Mouse (Mus musculus) kidney, postnatal 0 days (tissue): ENCODE measurements around the gene Ms4a6b. TPM values are rescaled to one million over a fixed set of nuclear protein-coding genes. Genes with fewer than 3 reads are reported as not detected.
"Not testable (repeated sequence)": the region's sequence is repeated elsewhere in the genome, so short reads cannot be mapped to it uniquely, and the experiment has no call there.

Experiments used
- ATAC-seq: fragments of 200-750 bp; cut with Nextera tagmentation; replicated peaks from 2 replicates; pipeline ENCODE4 v1.8.0; 2017; ENCODE audit warnings: low read depth, moderate number of reproducible peaks, moderate TSS enrichment, moderate library complexity; ENCODE audit not compliant: low FRiP score
- DNase-seq: peaks from one replicate; pipeline ENCODE4 v3.0.0-alpha.2; 2016; ENCODE audit warnings: low spot score
- H3K27ac ChIP-seq: fragments of 300-500 bp; sonication (generic); 2 replicates; pipeline ENCODE4 v1.5.1; 2014; ENCODE audit warnings: mild to moderate bottlenecking
- H3K27me3 ChIP-seq: fragments of 300-500 bp; sonication (generic); 2 replicates; pipeline ENCODE4 v1.6.1; 2014; ENCODE audit warnings: low read length, mixed read lengths; ENCODE audit not compliant: insufficient read depth
- H3K36me3 ChIP-seq: fragments of 300-500 bp; sonication (generic); 2 replicates; pipeline ENCODE4 v1.6.1; 2014; ENCODE audit warnings: low read length, mixed read lengths; ENCODE audit not compliant: insufficient read depth
- H3K4me1 ChIP-seq: fragments of 300-500 bp; sonication (generic); replicated peaks from 2 replicates; pipeline ENCODE4 v1.6.1; 2014; ENCODE audit warnings: antibody characterized with exemption, low read length, mixed read lengths; ENCODE audit not compliant: insufficient read depth
- H3K4me2 ChIP-seq: fragments of 300-500 bp; sonication (generic); 2 replicates; pipeline ENCODE4 v1.6.1; 2014; ENCODE audit warnings: mild to moderate bottlenecking, low read length, moderate library complexity, mixed read lengths
- H3K4me3 ChIP-seq: fragments of 300-500 bp; sonication (generic); replicated peaks from 2 replicates; pipeline ENCODE4 v1.5.1; 2014; ENCODE audit warnings: low read depth, low read length
- H3K9ac ChIP-seq: fragments of 300-500 bp; sonication (generic); 2 replicates; pipeline ENCODE4 v1.6.1; 2014; ENCODE audit warnings: low read depth, low read length
- H3K9me3 ChIP-seq: fragments of 300-500 bp; sonication (generic); replicated peaks from 2 replicates; pipeline ENCODE4 v1.6.1; 2016; ENCODE audit warnings: low read length, inconsistent platforms, mixed read lengths
- CTCF ChIP-seq: IDR thresholded peaks from 2 replicates; pipeline ENCODE4 v1.5.1; 2016; ENCODE audit warnings: antibody characterized with exemption, low read depth, mild to moderate bottlenecking, moderate library complexity
- WGBS: fragments of 180-500 bp; shearing (Covaris S2); extraction: QIAGEN DNeasy Blood & Tissue Kit; methylation state at CpG from one replicate; pipeline ENCODE4 v1.1.7; 2014; 5-methylcytosine and 5-hydroxymethylcytosine counted together
- polyA plus RNA-seq: library from polyadenylated mRNA; unstranded; fragments of >200 nt; fragmentation: Nextera tagmentation; extraction: Ambion mirVana; gene quantifications from 2 replicates; pipeline ENCODE4 v1.2.1, GENCODE M21; 2015

The Ms4a6b gene
- polyA plus RNA-seq, 1 experiment from 2014 or later, result 5.6 TPM

DNA sequence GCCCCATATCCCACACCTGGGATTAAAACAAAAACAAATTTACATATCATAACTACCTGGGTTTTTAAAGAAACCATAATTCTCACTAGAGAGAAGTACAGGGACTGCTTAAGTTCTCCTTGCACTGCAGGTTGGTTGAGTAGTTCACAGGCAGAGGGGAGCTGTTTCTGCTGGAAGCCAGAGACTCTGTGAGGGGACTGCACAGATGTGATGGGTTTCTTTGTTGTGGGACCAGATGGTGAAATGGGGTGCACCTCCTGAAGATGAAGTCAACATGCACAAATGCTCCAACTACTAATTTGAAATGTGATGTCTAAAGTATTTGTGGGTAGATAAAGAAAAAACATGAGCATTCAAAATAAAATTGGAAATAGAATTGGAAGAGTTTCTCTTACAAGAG lies 31.6 kb downstream of the Ms4a6b start:
- no peaks in the 10 kb centered on the region for H3K27me3 ChIP-seq
- no peak for TF ChIP-seq CTCF
- ATAC-seq (no peak), DNase-seq (no peak)
- H3K4me1 ChIP-seq, result no peaks in the 10 kb centered on the region
- H3K4me2 ChIP-seq, result no peak overlapping the region
- no peak overlapping the region for H3K9ac ChIP-seq
- H3K4me3 ChIP-seq, result no peak overlapping the region
- no peak overlapping the region for H3K27ac ChIP-seq
- no peaks in the 10 kb centered on the region for H3K36me3 ChIP-seq
- H3K9me3 ChIP-seq, result no peaks in the 10 kb centered on the region

DNA sequence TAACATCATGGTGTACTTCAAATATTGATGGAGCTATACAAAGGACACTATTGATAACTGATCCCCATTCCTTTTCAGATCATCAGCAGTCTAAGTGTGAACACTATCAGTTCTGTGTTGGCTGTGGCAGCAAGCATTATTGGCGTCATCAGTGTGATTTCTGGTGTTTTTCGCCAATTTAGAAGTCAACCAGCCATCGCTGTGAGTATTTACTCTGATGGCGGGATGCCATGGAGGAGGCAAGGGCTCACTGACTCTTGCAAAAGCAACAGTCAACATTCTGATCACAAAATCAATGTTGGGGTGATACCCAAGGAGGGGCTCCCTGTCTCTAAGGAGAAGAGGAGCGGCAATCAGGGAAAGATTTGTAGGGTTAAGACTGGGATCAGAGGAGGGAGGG lies 38.4 kb downstream of the Ms4a6b start:
- no peak overlapping the region for H3K4me2 ChIP-seq
- no peaks in the 10 kb centered on the region for H3K27me3 ChIP-seq
- no peak for ATAC-seq
- 90% methylated on average over 5 of the region's 5 CpGs for WGBS
- H3K36me3 ChIP-seq, result no peaks in the 10 kb centered on the region
- no peak overlapping the region for H3K27ac ChIP-seq
- no peaks in the 10 kb centered on the region for H3K4me1 ChIP-seq
- no peak overlapping the region for H3K4me3 ChIP-seq
- TF ChIP-seq CTCF, result no peak
- no peak overlapping the region for H3K9ac ChIP-seq
- H3K9me3 ChIP-seq, result no peaks in the 10 kb centered on the region
- DNase-seq, result no peak

DNA sequence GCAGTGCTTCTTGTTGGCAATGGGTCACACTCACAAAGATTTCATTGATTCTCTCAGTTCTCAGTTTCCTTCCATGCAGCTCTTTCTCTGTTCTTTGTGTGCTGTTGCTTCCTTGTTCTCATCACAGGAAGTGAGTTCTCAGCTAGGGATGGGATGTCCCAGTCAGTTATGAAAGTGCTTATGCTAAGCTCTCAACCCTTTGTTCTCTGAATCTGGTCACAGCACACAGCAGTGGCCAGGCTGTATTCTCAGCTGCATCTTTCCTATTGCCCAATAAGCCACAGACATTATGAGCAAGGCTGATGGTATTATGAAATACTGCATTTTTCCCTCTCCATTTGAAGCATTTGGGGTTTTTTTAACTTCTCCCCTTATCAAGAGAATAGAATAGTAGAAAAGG lies 43.2 kb downstream of the Ms4a6b start:
- H3K27ac ChIP-seq, H3K4me1 ChIP-seq, DNase-seq, H3K9ac ChIP-seq, H3K27me3 ChIP-seq, H3K36me3 ChIP-seq, H3K9me3 ChIP-seq, H3K4me2 ChIP-seq, ATAC-seq, H3K4me3 ChIP-seq: not testable (repeated sequence)

GRCm38 (mm10) chr19:11574965-11575364 lies 58.7 kb downstream of the Ms4a6b start:
- 82% methylated on average over 8 of the region's 8 CpGs for WGBS
- no peak for TF ChIP-seq CTCF
- no peak for ATAC-seq

More at GRCm38 (mm10) chr19:11574965-11575364, 58.7 kb downstream of the Ms4a6b start:
- DNase-seq, result no peak
- Histone ChIP-seq H3K27ac (no peak overlapping the region), H3K4me3 (no peak overlapping the region), H3K4me2 (no peak overlapping the region), H3K36me3 (no peaks in the 10 kb centered on the region), H3K9me3 (no peaks in the 10 kb centered on the region), H3K4me1 (no peaks in the 10 kb centered on the region), H3K9ac (no peak overlapping the region), H3K27me3 (no peaks in the 10 kb centered on the region)

Other genes with a start within 250 kb of the Ms4a6b start
- gene Ms4a5, start 232.6 kb upstream of the Ms4a6b start, polyA plus RNA-seq, result not detected in 2 replicates
- gene Ms4a14, start 202.1 kb upstream of the Ms4a6b start, polyA plus RNA-seq, result 0.07 and 0.11 TPM in 2 replicates
- 9.7 and 11.8 TPM in 2 replicates for gene Ms4a7, start 180.4 kb upstream of the Ms4a6b start, polyA plus RNA-seq
- gene Ms4a4a, start 141.0 kb upstream of the Ms4a6b start, polyA plus RNA-seq, result 3.5 and 3.6 TPM in 2 replicates
- gene Ms4a4c, start 111.7 kb upstream of the Ms4a6b start, polyA plus RNA-seq, result 0.73 and 1.7 TPM in 2 replicates
- gene Ms4a4b, start 73.0 kb upstream of the Ms4a6b start, polyA plus RNA-seq, result 0.26 and 0.28 TPM in 2 replicates
- gene Ms4a6c, start 47.1 kb upstream of the Ms4a6b start, polyA plus RNA-seq, result 5.4 and 7.4 TPM in 2 replicates
- gene Gm8369, start 30.6 kb upstream of the Ms4a6b start, polyA plus RNA-seq, result 0.09 TPM in 1 of 2 replicates, not detected in the other
- gene Ms4a4d, start 20.3 kb downstream of the Ms4a6b start, polyA plus RNA-seq, result 0.23 and 0.58 TPM in 2 replicates
- 4.7 and 8.0 TPM in 2 replicates for gene Ms4a6d, start 88.3 kb downstream of the Ms4a6b start, polyA plus RNA-seq
- 4.6 and 4.8 TPM in 2 replicates for gene Ms4a2, start 107.2 kb downstream of the Ms4a6b start, polyA plus RNA-seq
- gene Ms4a3, start 124.3 kb downstream of the Ms4a6b start, polyA plus RNA-seq, result not detected in 2 replicates
- gene Oosp2, start 144.0 kb downstream of the Ms4a6b start, polyA plus RNA-seq, result not detected in 2 replicates
- not detected in 2 replicates for gene Oosp1, start 174.6 kb downstream of the Ms4a6b start, polyA plus RNA-seq
- not detected in 2 replicates for gene Oosp3, start 180.5 kb downstream of the Ms4a6b start, polyA plus RNA-seq
- not detected in 2 replicates for gene Gif, start 231.0 kb downstream of the Ms4a6b start, polyA plus RNA-seq